Mouse (Mus musculus) neural tube, embryonic 13.5 days (tissue): ENCODE measurements at regions not wholly inside any gene's neighbourhood (a gene's known extent, or its start where the extent isn't known, plus 50 kb on each side); places are given as distances from the start of the nearest gene placed in this dataset.

Experiments
- ATAC-seq: fragments of 200-750 bp; cut with Nextera tagmentation; 2 replicates; pipeline ENCODE4 v1.8.0; 2017; ENCODE audit warnings: low read depth, mild to moderate bottlenecking, moderate TSS enrichment, moderate library complexity
- H3K27ac ChIP-seq: fragments of 300-500 bp; sonication (generic); replicated peaks from 2 replicates; pipeline ENCODE4 v1.5.1; 2015; ENCODE audit warnings: moderate library complexity, mild to moderate bottlenecking, inconsistent platforms
- H3K27me3 ChIP-seq: fragments of 300-500 bp; sonication (generic); 2 replicates; pipeline ENCODE4 v1.6.1; 2015; ENCODE audit warnings: mild to moderate bottlenecking, inconsistent platforms
- H3K36me3 ChIP-seq: fragments of 300-500 bp; sonication (generic); 2 replicates; pipeline ENCODE4 v1.6.1; 2015; ENCODE audit warnings: mild to moderate bottlenecking, inconsistent platforms
- H3K4me1 ChIP-seq: fragments of 300-500 bp; sonication (generic); replicated peaks from 2 replicates; pipeline ENCODE4 v1.6.1; 2015; ENCODE audit warnings: inconsistent platforms
- H3K4me2 ChIP-seq: fragments of 300-500 bp; sonication (generic); 2 replicates; pipeline ENCODE4 v1.6.1; 2015; ENCODE audit warnings: inconsistent platforms, mild to moderate bottlenecking, moderate library complexity
- H3K4me3 ChIP-seq: fragments of 300-500 bp; sonication (generic); 2 replicates; pipeline ENCODE4 v1.5.1; 2015; ENCODE audit warnings: mild to moderate bottlenecking, inconsistent platforms
- H3K9ac ChIP-seq: fragments of 300-500 bp; sonication (generic); 2 replicates; pipeline ENCODE4 v1.6.1; 2015; ENCODE audit warnings: moderate library complexity, mild to moderate bottlenecking, inconsistent platforms
- H3K9me3 ChIP-seq: fragments of 300-500 bp; sonication (generic); 2 replicates; pipeline ENCODE4 v1.6.1; 2016; ENCODE audit warnings: inconsistent platforms
- WGBS: fragments of 180-500 bp; shearing (Covaris S2); methylation state at CpG from one replicate; pipeline ENCODE4 v1.1.7; 2015; 5-methylcytosine and 5-hydroxymethylcytosine counted together

- peak; percentile 55; the same call in 1 of the 2 replicates for ATAC-seq
- peaks cover 44% of the 10 kb centered on the region for H3K4me1 ChIP-seq
- 69% methylated on average over 8 of the region's 8 CpGs for WGBS
- H3K36me3 ChIP-seq: no peaks in the 10 kb centered on the region
- no peak overlapping the region for H3K9ac ChIP-seq
- no peak overlapping the region for H3K4me2 ChIP-seq
- H3K9me3 ChIP-seq: no peaks in the 10 kb centered on the region
- peak overlapping the region; percentile 71 for H3K27ac ChIP-seq
- peaks cover 6% of the 10 kb centered on the region; the same call in 1 of the 2 replicates for H3K27me3 ChIP-seq
- no peak overlapping the region for H3K4me3 ChIP-seq
Observed at GRCm38 (mm10) chr3:144378524-144379225, 173.7 kb upstream of the Lmo4 start.

DNA sequence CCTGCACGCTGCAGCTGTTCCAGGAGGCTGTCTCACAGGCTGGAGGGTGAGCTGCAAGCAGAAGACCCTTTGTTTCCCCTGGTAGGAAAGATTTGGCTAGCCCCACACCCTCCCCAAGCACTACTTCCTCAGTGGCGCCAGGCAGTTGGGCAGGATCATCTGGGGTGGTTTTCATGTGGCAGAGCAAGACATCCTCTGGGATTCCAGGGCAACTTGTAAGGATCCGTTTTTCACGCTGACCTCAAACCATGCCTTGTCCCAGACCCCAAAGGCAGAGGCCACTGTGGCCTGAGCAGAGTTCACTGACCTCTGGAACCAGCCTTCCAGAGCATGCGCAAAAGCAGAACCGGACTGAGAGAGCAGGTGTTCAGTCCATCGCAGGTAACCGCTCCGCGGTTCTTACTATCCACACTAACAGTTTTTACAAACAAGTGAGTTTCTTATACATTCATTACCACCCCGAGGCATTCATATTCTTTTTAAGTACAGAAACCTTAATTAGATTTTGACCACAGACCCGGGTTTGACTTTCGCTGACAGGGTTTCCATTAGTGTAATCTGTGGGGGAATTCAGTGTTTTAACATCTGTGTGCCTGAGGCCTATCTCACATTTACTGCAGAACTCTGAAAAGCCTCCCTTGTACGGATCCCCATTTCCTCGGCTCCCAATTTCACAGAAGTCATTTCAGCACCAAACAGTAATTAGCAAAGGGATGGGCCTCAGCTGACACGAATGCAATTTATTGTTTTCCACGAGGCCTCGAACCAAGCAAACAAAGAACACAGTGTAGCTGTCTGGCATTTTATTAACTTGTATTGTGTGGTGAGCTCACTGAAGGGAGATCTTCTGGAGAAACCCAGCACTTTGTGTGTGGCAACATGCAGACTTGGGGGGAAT is 172.9 kb upstream of the Lmo4 start:
- WGBS: 21% methylated on average over 18 of the region's 18 CpGs
- H3K27me3 ChIP-seq: peaks cover 6% of the 10 kb centered on the region; the same call in 1 of the 2 replicates
- 0 out of 2 replicates have a peak overlapping the region, but pooled peaks have one; percentile 4 for H3K4me2 ChIP-seq
- no peaks in the 10 kb centered on the region for H3K9me3 ChIP-seq
- peak overlapping the region; percentile 71 for H3K27ac ChIP-seq
- peak; percentile 80 for ATAC-seq
- H3K9ac ChIP-seq: 0 out of 2 replicates have a peak overlapping the region, but pooled peaks have one; percentile 34
- H3K36me3 ChIP-seq: no peaks in the 10 kb centered on the region
- H3K4me1 ChIP-seq: peaks cover 44% of the 10 kb centered on the region
- H3K4me3 ChIP-seq: no peak overlapping the region

DNA sequence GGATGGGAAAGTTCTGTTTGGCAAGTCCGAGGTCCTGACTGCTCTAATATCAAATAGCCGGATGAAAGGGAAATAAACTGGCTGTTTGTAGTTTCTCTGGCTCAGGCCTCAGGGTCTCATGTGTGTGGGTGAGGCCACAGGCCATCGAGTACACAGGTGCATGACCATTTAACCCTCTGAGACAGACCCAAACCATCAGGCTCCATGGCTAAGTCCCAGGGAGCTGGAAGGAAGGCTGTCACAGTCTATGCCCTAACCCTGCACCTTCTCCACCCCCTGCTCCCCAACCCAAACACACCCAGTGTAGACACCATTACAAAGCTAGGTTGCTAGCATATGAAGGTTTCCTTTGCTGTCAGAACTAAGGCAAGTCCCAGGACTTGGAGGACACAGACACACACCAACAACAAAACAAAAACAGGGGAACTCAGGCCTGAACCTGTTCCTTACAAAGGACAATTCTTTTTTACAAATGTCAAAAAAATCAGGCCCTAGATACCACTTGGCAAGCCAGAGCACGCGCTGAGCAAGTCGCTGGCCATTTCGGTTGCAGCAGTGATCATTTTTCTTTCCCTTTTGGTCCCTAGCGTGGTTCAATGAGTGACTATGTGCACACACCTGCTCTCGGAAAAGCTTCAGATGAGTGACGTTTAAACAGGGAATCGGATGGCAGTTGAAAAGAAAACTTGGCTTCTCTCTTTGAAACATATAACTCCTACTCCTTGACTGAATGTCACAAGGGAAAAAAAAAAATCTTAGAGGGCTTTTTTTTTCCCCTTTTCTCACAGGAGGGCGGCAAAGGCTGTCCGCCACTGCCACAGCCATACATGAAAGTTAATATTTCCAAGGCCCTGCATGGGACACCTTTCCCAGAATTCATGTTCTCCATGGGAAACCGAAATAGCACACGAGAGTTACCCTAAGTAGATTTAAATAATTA is 171.7 kb upstream of the Lmo4 start:
- Histone ChIP-seq H3K27ac (no peak overlapping the region), H3K4me2 (no peak overlapping the region), H3K4me3 (no peak overlapping the region), H3K4me1 (peaks cover 44% of the 10 kb centered on the region), H3K9me3 (no peaks in the 10 kb centered on the region), H3K27me3 (peaks cover 6% of the 10 kb centered on the region; the same call in 1 of the 2 replicates), H3K36me3 (no peaks in the 10 kb centered on the region), H3K9ac (no peak overlapping the region)
- ATAC-seq: no peak
- 65% methylated on average over 15 of the region's 15 CpGs for WGBS

DNA sequence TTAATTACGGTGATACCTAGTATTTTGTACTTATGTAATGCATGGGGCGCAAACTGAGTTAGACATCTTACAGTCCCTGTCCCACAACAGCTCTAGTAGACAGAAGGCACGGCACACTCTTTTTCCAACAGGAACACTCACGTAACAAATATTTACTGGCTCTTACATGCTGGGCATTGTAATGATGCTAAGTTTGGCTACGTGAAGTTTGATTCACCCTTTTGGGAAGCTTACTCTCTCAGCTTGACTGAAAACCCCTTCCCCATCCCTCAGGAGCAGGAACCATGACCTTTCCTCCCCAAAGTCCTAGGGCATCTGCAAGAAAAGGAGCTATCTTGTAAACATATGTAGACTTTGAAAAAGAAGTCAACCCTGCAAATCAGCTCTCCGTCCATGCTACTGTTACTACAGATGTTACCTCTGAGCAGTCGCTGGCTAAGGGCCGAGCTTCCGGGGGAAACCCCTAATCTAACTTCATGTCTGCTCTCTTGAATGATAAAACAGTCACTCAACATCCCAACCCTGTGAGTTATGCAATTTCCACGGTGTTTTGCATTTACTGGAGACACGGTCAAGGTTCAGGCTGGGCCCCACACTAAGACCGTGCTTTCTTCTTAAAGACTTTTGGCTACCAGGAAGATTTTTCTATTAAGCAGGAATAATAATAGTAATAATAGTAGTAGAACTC is 170.8 kb upstream of the Lmo4 start:
- Histone ChIP-seq H3K4me1 (peaks cover 38% of the 10 kb centered on the region), H3K36me3 (no peaks in the 10 kb centered on the region), H3K9me3 (no peaks in the 10 kb centered on the region), H3K4me3 (no peak overlapping the region), H3K27ac (no peak overlapping the region), H3K4me2 (no peak overlapping the region), H3K9ac (no peak overlapping the region), H3K27me3 (peaks cover 6% of the 10 kb centered on the region; the same call in 1 of the 2 replicates)
- ATAC-seq: no peak
- 85% methylated on average over 12 of the region's 12 CpGs for WGBS

GRCm38 (mm10) chr3:144368300-144368699 is 163.3 kb upstream of the Lmo4 start:
- H3K36me3 ChIP-seq: no peaks in the 10 kb centered on the region
- 59% methylated on average over 4 of the region's 4 CpGs for WGBS
- H3K4me2 ChIP-seq: peak overlapping the region; percentile 57; the same call in 1 of the 2 replicates
- peaks cover 11% of the 10 kb centered on the region; the same call in 1 of the 2 replicates for H3K27me3 ChIP-seq
- peak; percentile 16; the same call in 1 of the 2 replicates for ATAC-seq
- peak overlapping the region; percentile 42; the same call in 1 of the 2 replicates for H3K27ac ChIP-seq
- H3K9me3 ChIP-seq: no peaks in the 10 kb centered on the region
- peak overlapping the region; percentile 55 for H3K9ac ChIP-seq
- peaks cover 13% of the 10 kb centered on the region for H3K4me1 ChIP-seq
- H3K4me3 ChIP-seq: no peak overlapping the region

DNA sequence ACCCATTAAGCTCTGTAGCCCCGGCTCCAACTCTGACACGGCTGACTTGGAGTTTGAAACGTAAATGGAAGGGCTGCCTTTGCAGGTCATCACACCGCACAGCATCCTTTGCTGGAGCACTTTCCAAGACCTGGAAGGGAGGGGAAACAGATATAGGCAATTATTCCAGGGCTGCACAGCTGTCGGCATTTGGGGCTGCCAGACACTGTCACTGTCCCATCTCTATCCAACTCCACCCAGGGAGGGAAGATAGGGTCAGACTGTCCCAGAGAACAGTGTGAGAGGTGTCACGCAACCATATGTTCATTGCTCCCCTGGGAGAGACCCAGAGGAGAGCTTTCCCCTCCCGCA is 162.7 kb upstream of the Lmo4 start:
- Histone ChIP-seq H3K27me3 (peaks cover 11% of the 10 kb centered on the region; the same call in 1 of the 2 replicates), H3K9ac (peak overlapping the region; percentile 55), H3K27ac (peak overlapping the region; percentile 42), H3K4me2 (peak overlapping the region; percentile 57), H3K36me3 (no peaks in the 10 kb centered on the region), H3K4me3 (peak overlapping the region; percentile 28), H3K9me3 (no peaks in the 10 kb centered on the region), H3K4me1 (peaks cover 13% of the 10 kb centered on the region)
- WGBS: 11% methylated on average over 7 of the region's 7 CpGs
- peak; percentile 70 for ATAC-seq

DNA sequence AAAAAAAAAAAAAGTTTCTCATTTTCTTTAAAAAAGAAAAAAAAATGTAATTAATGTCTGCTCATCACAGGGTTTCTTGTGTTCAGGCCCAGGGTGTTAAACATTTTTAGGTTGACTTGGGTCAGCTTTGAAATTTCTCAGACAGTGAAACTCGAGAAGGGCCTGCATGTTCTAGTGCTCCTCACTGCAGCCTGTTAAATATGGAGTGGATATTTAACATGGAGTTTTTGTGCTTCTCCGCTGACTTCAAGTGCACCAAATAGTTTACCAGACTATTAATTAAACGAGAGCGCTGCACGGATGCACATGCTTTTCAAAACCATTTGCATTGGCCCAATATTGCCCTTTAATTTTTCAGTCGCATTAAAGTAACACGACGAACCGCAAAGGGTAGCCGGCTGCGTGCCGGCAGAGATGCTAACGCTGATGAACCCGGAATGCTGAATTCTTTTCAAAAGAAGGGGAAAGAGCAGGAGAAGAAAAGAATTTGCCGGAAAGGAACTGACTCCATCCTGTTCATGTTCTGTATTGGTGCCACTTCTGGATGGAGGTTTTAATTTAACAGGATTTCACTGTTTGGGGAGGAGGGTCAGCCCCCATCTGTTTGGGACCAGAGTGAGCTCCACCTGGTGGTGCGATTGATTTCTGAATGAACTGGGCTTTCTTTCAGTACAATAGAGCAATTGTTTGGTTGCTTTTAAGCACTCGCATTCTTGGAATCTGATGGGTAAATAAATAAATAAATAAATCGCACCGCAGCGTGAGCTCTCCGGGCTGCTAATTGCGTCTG is 162.2 kb upstream of the Lmo4 start:
- peak overlapping the region; percentile 57 for H3K4me2 ChIP-seq
- peak overlapping the region; percentile 28 for H3K4me3 ChIP-seq
- WGBS: 14% methylated on average over 22 of the region's 22 CpGs
- peak; percentile 44 for ATAC-seq
- peak overlapping the region; percentile 55 for H3K9ac ChIP-seq
- peaks cover 13% of the 10 kb centered on the region for H3K4me1 ChIP-seq
- peaks cover 11% of the 10 kb centered on the region; the same call in 1 of the 2 replicates for H3K27me3 ChIP-seq
- H3K36me3 ChIP-seq: no peaks in the 10 kb centered on the region
- H3K9me3 ChIP-seq: no peaks in the 10 kb centered on the region
- H3K27ac ChIP-seq: peak overlapping the region; percentile 42; the same call in 1 of the 2 replicates

DNA sequence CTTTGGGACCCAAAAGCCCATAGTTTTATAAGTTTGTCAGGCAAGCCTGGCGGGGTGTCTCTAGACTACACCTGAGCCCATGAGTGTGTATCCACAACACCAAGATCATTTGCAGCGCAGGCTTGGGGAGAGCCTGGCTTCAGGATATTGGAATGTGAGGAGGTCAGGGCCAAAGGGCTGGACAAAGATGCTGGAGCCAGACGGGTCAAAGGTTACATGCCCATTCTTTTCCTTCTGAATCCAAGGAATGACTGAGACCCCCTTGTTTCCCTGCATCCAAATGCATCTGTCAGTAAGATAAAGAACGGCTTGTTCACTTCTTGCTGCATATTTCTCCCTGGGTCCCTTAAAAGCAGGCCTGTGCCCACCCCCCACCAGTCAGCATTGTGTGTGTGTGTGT is 160.9 kb upstream of the Lmo4 start:
- Histone ChIP-seq H3K4me1 (peaks cover 13% of the 10 kb centered on the region), H3K9me3 (no peaks in the 10 kb centered on the region), H3K4me3 (no peak overlapping the region), H3K36me3 (no peaks in the 10 kb centered on the region), H3K27me3 (peaks cover 11% of the 10 kb centered on the region; the same call in 1 of the 2 replicates), H3K27ac (no peak overlapping the region), H3K4me2 (no peak overlapping the region), H3K9ac (no peak overlapping the region)
- 39% methylated on average over 4 of the region's 4 CpGs for WGBS
- no peak for ATAC-seq

- Histone ChIP-seq H3K4me1 (peaks cover under 1% of the 10 kb centered on the region), H3K9me3 (no peaks in the 10 kb centered on the region), H3K36me3 (no peaks in the 10 kb centered on the region), H3K4me2 (no peak overlapping the region), H3K4me3 (no peak overlapping the region), H3K27ac (no peak overlapping the region), H3K27me3 (no peaks in the 10 kb centered on the region), H3K9ac (no peak overlapping the region)
- no peak for ATAC-seq
- WGBS: 61% methylated on average over 10 of the region's 10 CpGs
Observed at GRCm38 (mm10) chr3:144362472-144362871, 157.5 kb upstream of the Lmo4 start.

DNA sequence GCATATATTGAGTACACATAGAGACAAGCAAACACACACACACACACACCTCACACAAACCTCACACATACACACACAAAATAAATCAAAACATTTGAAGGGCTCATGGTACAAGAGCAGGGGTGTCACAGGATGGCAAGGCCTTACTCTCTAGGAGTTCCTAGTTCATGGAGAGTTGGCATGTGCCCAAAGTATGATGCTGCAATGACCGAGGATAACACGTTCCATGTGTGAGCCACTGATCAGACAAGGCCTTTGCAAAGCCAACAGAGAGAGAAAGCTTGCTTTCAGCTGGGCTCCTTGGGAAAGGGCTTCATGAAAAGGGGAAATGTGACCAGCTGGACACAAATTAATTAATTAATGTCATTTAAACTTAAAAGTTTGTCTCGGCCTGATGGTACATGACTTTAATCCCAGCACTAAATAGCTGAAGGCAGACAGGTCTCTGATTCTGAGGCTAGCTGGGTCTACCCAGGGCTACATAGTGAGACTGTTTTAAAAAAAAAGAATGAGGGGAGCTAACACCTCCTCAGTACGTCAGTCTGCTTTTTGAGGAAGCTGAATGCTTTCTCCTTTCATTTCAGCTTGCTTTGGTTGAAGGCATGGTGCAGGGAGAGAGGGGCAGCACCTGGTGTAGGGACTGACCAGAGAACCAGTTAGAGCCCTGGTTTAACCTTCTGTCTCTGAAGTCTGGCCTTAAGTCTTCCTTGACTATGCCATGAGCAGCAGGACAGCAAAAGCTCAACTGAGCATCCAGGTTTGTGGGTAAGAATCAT is 156.4 kb upstream of the Lmo4 start:
- no peak for ATAC-seq

More for the DNA sequence above, 156.4 kb upstream of the Lmo4 start:
- Histone ChIP-seq H3K27ac (no peak overlapping the region), H3K9ac (no peak overlapping the region), H3K36me3 (no peaks in the 10 kb centered on the region), H3K9me3 (no peaks in the 10 kb centered on the region), H3K4me2 (no peak overlapping the region), H3K4me3 (no peak overlapping the region), H3K27me3 (no peaks in the 10 kb centered on the region), H3K4me1 (peaks cover 9% of the 10 kb centered on the region; the same call in 1 of the 2 replicates)
- WGBS: 89% methylated on average over 4 of the region's 4 CpGs
